Mouse (Mus musculus): ENCODE results near the gene Slc25a13.

Gene Slc25a13

GRCm38 (mm10) chr6:6113776-6114175 is 103.2 kb downstream of the Slc25a13 start:
- ATAC-seq (ENCODE audit: low TSS enrichment): no peak

GRCm38 (mm10) chr6:6112767-6113528 is 104.0 kb downstream of the Slc25a13 start:
- ATAC-seq (ENCODE audit: low TSS enrichment): peak; percentile 98

- ATAC-seq (ENCODE audit: low TSS enrichment): no peak
Measured at GRCm38 (mm10) chr6:6107419-6107966, 109.5 kb downstream of the Slc25a13 start.

- ATAC-seq (ENCODE audit: low TSS enrichment): no peak
Measured at GRCm38 (mm10) chr6:6105586-6105985, 111.4 kb downstream of the Slc25a13 start.

- no peak for ATAC-seq (ENCODE audit: low TSS enrichment)
Measured at GRCm38 (mm10) chr6:6103469-6103868, 113.5 kb downstream of the Slc25a13 start.

GRCm38 (mm10) chr6:6101605-6102004 is 115.4 kb downstream of the Slc25a13 start:
- peak; percentile 93 for ATAC-seq (ENCODE audit: low TSS enrichment)

GRCm38 (mm10) chr6:6100892-6101480 is 116.0 kb downstream of the Slc25a13 start:
- ATAC-seq (ENCODE audit: low TSS enrichment): no peak

- no peak for ATAC-seq (ENCODE audit: low TSS enrichment)
Measured at GRCm38 (mm10) chr6:6093978-6094377, 123.0 kb downstream of the Slc25a13 start.

- no peak for ATAC-seq (ENCODE audit: low TSS enrichment)
Measured at GRCm38 (mm10) chr6:6093522-6093921, 123.5 kb downstream of the Slc25a13 start.

GRCm38 (mm10) chr6:6092497-6092896 is 124.5 kb downstream of the Slc25a13 start:
- ATAC-seq (ENCODE audit: low TSS enrichment): no peak

- no peak for ATAC-seq (ENCODE audit: low TSS enrichment)
Measured at GRCm38 (mm10) chr6:6091016-6091415, 126.0 kb downstream of the Slc25a13 start.

- ATAC-seq (ENCODE audit: low TSS enrichment): peak; percentile 98
Measured at GRCm38 (mm10) chr6:6088151-6088550, 128.8 kb downstream of the Slc25a13 start.

- ATAC-seq (ENCODE audit: low TSS enrichment): no peak
Measured at GRCm38 (mm10) chr6:6080484-6080883, 136.5 kb downstream of the Slc25a13 start.

GRCm38 (mm10) chr6:6077234-6077633 is 139.7 kb downstream of the Slc25a13 start:
- peak; percentile 52; the same call in 1 of the 2 replicates for ATAC-seq (ENCODE audit: low TSS enrichment)

GRCm38 (mm10) chr6:6075940-6076447 is 141.0 kb downstream of the Slc25a13 start:
- no peak for ATAC-seq (ENCODE audit: low TSS enrichment)

- ATAC-seq (ENCODE audit: low TSS enrichment): no peak
Measured at GRCm38 (mm10) chr6:6071038-6071437, 145.9 kb downstream of the Slc25a13 start.

GRCm38 (mm10) chr6:6070015-6070414 is 147.0 kb downstream of the Slc25a13 start:
- ATAC-seq (ENCODE audit: low TSS enrichment): no peak

GRCm38 (mm10) chr6:6067201-6067600 is 149.8 kb downstream of the Slc25a13 start:
- no peak for ATAC-seq (ENCODE audit: low TSS enrichment)

GRCm38 (mm10) chr6:6058548-6058947 is 158.4 kb downstream of the Slc25a13 start:
- no peak for ATAC-seq (ENCODE audit: low TSS enrichment)

GRCm38 (mm10) chr6:6053946-6054345 is 163.0 kb downstream of the Slc25a13 start:
- no peak for ATAC-seq (ENCODE audit: low TSS enrichment)

GRCm38 (mm10) chr6:6052696-6053095 is 164.3 kb downstream of the Slc25a13 start:
- ATAC-seq (ENCODE audit: low TSS enrichment): no peak

- no peak for ATAC-seq (ENCODE audit: low TSS enrichment)
Measured at GRCm38 (mm10) chr6:6046729-6047424, 170.1 kb downstream of the Slc25a13 start.

Data from frontal cortex, adult (tissue).